Mouse (Mus musculus): ENCODE results near the gene Atad1. TPM values are rescaled to one million over a fixed set of nuclear protein-coding genes. Genes with fewer than 3 reads are reported as not detected.

Gene Atad1
- total RNA-seq, 2 experiments from 2014 or later, result 42.2 to 45.2 TPM

Other genes with a start within 250 kb of the Atad1 start
- 10 to 100 TPM; 11.4 to 13.2 TPM for gene Papss2, start 144.0 kb downstream of the Atad1 start, total RNA-seq (2021)
- gene Pten, start 17.7 kb upstream of the Atad1 start, total RNA-seq (2021), result 10 to 100 TPM; 44.7 to 46.3 TPM

Measured in gastrocnemius, postnatal 10 days (tissue).